Mouse (Mus musculus) erythroid progenitor cell, adult 5-6 weeks (primary cell): ENCODE measurements around the gene Drg1. TPM values are rescaled to one million over a fixed set of nuclear protein-coding genes. Genes with fewer than 3 reads are reported as not detected.
"Not testable (repeated sequence)": the region's sequence is repeated elsewhere in the genome, so short reads cannot be mapped to it uniquely, and the experiment has no call there.

Experiments
- ATAC-seq: replicated peaks from 2 replicates; pipeline ENCODE4 v1.8.0; 2016; ENCODE audit warnings: moderate number of reproducible peaks, mild to moderate bottlenecking, moderate TSS enrichment, inconsistent platforms; ENCODE audit not compliant: poor library complexity, low FRiP score, severe bottlenecking
- total RNA-seq, 2 experiments: library from RNA; stranded (forward) in 1 of 2; stranded (reverse) in 1 of 2; fragments of 150-400 nt in 1 of 2; fragments of 186-747, 209-891 nt in 1 of 2; gene quantifications; 2 replicates each; pipeline versions ENCODE4 v1.2.3 to v1.2.4; 2015 to 2017; ENCODE audit warnings: low replicate concordance in 2 of 2

Gene Drg1
- total RNA-seq, 2 experiments from 2014 or later, result 91.5 to 148 TPM

DNA sequence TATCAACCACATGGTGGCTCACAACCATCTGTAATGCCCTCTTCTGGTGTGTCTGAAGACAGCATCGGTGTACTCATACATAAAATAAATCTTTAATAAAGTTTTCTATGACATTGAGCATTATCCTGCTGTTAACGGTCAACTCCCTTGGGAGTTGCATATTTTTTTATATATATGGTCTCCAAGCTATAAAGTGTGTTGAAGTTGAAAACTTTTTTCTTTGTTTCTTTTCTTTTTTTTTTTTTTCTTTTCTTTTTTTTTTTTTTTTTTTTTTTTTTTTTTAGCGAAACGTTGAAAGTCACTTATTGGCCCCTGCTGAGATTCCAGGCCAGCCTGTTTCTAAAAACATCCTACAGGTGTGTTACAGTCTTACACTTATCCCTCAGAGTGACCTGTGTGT lies 32.5 kb downstream of the Drg1 start:
- ATAC-seq, result no peak

DNA sequence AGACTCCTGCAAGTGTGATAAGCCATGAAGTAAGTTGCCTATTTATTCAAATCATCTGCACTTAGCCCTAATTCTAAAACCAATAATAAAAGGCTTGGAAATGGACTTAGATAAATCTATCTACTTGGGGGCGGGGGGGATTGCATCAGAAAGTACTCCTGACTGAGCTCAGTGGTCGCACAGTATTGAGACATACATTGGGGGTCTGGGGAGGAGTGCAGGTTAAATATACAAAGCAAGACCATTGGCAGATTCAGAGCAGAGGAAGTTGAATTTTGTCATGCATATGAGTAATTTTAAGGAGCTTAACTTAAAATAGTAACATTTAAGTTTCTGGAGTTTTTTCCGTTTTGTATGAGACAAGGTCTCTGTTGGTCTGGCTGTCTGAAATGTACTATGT lies 34.0 kb downstream of the Drg1 start:
- no peak for ATAC-seq

DNA sequence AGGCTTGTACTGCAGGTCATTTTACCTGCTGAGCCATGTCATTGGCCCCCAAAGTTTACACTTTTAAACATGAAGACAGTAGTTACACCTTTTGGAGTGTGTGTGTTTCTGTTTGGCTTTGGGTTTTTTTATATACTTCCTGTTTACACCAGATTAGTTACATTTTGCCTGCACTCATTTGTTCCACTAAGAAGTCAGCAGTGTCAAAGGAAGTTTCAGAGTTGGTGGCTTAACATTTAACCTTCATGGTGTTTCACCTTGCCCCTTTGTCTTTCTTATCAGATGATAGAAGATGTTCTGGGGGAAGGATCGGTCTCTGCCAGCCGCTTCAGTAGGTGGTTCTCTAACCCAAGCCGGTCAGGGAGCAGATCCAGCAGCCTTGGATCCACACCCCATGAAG lies 39.1 kb downstream of the Drg1 start:
- no peak for ATAC-seq

DNA sequence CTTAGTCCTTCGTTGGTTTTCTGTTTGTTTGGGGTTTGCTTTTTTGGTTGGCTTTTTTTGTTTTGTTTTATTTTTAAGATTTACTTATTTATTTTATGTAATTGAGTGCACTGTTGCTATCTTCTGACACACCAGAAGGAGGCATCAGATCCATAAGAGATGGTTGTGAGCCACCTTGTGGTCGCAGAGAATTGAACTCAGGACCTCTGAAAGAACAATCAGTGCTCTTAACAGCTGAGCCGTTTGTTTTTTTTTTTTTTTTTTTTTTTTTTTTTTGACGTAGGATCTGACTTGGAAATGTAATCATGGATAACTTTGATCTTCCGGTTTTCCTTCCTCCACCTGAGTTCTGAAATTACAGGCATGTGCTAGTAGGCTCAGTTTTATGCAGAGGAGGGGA lies 43.1 kb downstream of the Drg1 start:
- ATAC-seq, result no peak

DNA sequence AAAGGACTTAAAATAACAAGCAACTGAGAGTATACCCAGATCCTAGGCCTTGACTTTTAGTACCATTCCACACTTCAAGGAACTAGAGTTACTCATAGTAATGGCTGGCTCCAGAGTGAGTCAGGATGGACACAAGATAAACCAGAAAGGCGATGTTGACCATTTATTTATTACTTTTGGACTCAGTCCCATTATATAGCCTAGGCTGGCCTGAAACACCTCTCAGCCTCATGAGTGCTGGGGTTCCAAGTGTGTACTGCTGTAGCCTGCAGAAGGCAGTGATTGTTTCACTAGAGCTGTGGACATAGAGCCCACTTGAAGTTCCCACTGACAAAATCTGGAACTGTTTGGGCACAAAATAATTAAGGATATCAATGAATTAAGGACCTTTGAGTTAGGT lies 53.7 kb downstream of the Drg1 start:
- no peak for ATAC-seq

DNA sequence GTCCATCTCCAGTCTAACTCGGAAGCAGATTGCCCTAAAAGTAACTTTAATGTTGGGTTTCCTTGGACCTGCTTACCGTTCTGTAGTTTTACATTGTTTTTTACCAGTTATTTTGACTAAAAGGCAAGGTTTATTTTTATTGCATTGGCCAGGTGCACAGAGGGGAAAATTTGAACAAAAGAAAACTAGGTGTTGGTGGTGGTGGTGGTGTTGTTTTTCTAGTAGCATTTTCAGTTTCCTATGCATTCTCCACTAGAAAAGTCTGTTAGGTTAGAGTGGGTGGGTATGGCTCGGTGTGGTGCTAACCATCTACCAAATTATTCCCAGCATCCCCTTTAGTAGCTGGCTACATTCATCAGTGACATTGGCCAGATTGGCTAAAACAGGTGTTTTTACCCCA lies 59.4 kb downstream of the Drg1 start:
- ATAC-seq, result no peak

DNA sequence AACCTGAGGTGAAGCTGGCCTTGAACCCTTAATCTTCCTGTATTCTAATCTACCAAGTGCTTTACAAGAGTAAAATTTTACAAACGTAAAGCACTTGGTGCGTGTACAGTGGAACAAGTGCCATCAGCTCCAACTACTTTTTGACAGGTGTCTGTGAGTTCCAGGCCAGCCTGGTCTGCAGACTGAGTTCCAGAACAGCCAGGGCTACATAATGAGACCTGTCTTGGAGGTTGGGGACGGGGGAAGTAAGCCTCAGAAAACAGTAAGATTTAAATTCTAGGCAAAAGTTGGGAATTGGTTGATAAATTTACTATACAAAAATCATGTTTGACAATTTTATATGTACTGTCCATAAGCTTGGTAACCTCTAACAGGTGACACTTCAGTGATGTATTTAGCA lies 61.0 kb downstream of the Drg1 start:
- ATAC-seq, result no peak

DNA sequence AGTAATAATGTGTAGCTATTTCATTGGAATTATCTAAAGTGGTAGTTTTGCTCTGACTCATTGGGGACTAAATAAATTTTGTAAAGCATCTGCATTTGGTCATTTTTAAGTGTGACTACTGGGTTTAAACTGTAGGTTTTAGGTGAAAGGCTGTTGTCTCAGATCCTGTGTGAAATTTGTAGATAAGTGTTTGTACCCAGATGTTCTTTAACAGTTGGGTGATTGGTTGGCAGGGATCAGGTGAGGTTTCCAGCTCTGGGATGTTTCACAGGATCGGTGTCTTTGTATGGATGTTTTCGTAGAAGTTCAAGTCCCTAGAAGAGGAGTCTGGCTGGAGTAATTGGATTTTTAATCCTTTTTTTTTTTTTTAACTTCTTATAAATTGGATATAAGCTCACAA lies 62.4 kb downstream of the Drg1 start:
- no peak for ATAC-seq

DNA sequence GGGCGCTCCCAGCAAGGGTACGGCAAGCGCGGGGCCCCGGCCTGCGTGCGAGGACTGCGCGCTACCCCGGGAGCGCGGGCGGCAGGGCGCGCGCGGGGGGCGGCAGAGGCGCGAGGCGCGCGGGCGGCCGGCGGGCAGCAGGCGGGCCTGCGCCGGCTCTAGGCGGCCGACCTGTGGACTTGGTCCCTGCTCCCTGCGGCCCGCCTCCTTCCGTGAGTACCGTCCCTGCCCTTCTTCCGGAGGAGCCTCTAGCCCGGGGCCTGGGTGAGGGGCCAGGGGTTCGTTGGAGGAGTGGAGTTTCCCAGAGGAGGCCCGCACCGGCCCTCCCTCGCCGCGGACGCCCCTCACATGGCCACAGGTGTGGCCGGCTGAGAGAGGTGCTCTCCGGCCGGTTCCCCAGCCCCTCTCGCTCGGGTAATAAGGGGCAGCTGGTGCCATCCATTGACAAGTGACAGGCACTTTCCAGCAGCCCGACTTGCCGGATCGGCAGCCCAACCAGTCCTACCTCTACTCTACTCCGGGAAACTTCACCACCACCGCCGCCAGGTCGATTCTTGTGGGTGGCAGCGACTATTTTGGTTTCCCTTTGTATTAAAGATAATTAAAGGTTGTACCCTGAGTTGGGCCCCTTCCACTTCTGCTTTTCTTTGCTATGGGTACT lies 63.3 kb downstream of the Drg1 start:
- ATAC-seq, result no peak

DNA sequence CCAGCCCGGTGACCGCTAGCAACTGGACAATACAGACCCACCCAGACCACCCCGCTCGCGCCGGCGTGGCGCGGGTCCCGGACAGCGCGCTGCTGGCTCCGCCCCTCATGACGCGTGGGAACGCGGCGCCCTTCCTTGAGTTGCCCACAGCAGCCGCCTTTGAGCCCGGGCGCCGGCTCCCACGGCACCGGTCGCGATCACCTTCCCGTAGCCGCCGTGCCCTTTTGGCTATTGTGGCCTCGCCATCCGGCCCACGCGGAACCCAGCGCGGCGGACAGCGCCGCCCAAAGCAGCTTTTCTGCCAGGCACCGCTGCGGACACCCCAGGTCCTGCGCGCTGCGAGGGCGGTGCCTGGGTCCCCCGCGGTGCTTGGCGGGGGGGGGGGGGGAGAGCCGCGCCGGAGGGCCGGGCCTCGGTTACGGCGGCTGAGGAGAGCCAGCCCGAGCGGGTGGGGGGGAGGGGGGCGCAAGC lies 63.9 kb downstream of the Drg1 start, which contains the start of gene Eif4enif1:
Eif4enif1 (plus strand) TSS at position 162 of the 471 bp plus-strand sequence.
- peak; percentile 54; the same call in 1 of the 2 replicates for ATAC-seq

DNA sequence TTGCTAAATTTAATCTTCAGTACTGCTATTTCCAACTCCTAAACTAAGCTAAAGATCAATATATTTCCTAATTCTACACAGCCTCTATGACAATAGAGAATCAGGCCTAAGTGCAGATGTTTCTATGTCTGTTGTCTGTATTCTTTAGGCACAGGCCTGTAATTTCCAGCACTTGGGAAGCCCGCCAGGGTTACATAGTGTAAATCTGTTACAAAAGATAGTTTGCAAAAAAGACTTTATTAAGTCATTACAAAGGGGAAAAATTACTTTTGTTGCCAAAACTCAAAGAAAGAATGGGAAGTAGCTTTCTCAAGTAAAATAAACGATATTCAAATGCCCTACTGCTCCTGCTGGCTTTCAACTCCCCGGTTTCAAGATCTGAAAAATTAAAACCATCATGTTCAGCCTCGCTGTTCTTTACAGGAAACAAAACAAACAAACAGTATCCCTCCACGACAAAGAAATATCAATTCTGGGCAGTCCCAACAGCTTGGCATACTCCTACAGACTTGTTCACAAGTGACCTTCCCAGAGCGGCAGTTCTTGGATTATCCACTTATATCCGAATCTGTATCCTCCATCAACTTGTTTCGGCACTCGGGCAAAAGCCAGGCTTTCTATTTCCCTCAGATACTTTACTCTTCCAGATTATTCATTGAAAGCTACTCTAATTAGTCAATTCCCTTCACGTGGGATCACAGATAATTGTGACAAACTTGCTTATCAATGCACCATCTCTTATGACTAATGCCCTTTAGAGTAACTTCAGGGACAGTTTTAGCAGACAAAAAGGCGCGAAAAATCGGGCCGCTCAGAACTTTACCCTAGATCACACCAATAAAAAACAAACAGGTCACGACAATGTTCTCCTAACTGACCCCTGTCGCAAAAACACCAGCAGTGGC lies 64.6 kb downstream of the Drg1 start:
- peak; percentile 7; the same call in 1 of the 2 replicates for ATAC-seq

DNA sequence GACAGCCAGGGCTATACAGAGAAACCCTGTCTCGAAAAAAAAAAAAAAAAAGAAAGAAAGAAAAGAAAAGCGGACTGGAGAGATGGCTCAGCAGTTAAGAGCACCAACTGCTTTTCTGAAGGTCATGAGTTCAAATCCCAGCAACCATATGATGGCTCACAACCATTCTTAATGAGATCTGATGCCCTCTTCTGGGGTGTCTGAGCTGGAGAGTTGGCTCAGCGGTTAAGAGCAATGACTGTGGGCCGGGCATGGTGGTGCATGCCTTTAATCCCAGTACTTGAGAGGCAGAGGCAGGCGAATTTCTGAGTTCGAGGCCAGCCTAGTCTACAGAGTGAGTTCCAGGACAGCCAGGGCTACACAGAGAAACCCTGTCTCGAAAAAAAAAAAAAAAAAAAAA lies 65.6 kb downstream of the Drg1 start:
- ATAC-seq, result not testable (repeated sequence)

DNA sequence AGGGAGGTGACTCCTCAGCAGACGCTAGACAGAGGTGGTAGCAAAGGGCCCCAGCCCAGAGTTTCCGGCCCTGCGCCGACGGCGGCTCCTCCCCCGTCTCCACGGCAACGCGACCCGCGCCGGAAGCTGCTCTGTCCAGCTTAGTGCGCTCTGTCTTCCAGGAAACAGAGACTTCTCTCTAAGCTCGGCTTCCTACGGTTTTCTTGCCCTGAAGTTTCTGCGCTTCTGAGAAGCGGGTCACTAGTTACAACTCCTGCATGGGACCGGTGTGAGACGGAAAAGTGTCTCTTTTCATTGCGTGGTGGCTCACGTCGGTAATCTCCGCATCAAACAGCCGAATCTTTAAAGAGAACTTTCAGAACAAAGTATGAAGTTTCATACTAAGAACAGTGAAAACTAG lies 72.9 kb downstream of the Drg1 start, which contains the start of gene Sfi1:
Sfi1 (minus strand) TSS at position 101 of the 400 bp plus-strand sequence.
- ATAC-seq, result no peak

DNA sequence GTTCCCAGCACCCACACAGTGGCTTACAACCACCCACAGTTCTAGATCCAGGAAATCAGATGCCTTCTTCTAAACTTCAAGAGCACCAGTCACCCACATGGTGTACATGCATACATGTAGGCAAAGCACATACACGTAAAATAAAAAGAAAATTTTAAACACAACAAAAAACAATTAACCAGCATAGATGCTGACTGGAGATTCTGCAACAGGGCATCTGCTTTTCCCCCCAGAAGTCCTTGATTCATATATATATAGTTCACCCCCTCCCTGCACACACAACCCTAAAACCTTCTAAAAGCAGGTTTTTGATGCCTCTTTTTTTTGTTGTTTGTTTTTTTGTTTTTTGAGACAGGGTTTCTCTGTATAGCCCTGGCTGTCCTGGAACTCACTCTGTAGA lies 83.5 kb downstream of the Drg1 start:
- ATAC-seq, result not testable (repeated sequence)

DNA sequence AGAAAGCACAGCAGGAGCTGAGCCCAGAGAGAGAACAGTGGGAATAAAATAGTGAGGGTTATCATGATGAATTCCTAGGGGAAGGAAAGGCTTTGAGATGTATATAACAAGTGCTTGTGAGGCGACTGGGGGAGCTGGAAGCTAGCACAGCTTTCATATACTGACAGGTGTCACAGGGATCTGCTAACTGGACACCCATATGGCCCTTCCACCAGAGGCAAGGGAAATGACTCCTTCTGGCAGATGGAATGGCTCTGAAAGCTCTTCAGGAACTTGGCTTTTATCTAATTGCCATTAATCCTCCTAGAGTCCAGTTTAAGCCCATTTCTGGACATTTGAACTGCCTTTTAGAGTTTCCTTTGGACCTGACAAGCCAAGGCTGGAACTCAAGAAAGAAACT lies 84.2 kb downstream of the Drg1 start:
- ATAC-seq, result not testable (repeated sequence)

DNA sequence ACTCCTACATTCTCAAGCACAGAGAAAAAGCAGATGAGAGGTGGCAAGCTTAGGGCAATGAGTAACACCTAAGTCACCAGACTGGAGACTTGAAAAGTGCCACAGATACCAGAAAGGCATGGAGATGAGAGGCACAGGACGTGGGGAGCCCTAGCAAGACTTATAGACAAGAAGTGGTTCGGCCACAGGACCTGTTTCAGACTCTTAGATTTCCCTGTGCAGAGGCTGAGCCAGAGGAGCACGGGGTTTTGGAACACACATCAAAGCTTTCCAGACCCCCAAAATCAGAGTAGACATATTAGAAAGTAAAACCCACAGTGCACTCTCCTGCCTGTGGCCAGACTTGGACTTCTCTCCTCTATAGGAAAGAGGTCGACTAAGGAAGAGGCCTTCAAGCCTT lies 85.0 kb downstream of the Drg1 start:
- 0 out of 2 replicates have a peak, but pooled peaks have one; percentile 2 for ATAC-seq

DNA sequence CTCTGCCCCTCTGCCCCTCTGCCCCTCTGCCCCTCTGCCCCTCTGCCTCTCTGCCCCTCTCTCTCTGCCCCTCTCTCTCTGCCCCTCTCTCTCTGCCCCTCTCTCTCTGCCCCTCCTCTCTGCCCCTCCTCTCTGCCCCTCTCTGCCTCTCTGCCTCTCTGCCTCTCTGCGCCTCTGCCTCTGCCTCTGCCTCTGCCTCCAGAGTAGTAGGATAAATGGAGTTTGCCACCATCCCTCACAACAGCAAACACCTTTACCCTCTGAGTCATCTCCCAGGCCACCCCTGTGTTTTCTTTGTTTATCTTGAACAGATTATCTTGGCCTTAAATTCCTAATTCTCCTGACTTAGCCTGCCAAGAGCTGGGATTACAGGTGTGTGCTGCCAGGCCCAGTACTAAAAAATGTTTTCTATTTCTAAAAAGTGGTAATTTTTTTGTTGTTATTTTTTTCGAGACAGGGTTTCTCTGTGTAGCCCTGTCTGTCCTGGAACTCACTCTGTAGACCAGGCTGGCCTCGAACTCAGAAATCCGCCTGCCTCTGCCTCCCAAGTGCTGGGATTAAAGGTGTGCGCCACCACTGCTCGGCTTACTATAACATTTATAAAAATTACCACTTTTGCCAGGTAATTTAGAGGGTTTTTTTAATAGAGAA lies 85.6 kb downstream of the Drg1 start:
- ATAC-seq, result not testable (repeated sequence)

DNA sequence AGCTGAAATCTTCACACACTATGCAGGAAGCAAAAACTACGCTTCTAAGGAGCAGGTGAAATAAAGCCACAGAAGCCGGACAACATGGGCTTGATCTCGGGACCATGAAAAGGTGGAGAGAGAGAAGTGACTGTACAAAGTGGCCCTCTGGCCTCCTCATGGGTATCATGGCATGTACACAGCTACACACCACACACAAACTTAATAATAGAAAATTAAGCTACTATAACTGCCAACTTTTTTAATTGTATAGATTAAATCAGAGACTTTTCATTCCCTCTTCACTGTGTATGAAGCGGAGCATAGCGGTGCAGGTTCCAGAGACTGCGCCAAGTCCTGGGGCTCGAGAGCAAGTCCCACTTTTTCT lies 86.5 kb downstream of the Drg1 start:
- ATAC-seq, result not testable (repeated sequence)

DNA sequence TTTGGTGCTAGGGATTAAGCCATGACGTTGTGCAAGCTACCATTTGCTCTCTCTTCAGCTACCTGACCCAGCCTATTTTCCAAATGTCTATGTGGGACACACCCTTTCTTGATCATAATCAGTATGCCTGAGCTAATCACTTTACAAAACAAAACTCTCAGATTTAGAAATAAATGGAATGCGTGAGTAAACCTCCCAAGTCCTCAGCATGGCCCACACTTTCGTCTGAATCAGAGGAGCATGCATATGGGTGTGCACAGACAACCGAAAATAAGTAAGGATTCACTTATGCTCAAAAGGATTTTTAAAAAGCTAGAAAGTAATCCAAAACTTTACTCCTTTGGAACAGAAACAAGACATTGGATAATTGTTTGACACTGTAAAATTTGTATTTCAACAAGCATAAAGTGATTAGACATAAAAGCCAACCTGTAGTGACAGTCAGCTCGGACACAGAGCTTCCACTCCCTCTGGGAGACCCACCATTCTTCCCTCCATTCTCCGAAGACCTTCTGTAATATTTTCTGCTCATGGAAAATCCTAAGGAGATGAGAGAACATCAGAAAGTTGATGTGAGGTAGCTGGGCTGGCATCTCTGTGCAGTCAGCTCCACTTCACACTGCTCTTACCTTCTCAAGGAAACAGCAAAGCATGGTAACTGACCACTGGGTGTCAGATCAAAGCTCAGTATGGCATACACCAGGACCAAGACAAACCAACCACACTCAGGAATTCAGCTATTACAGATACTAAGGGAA lies 87.1 kb downstream of the Drg1 start:
- ATAC-seq, result not testable (repeated sequence)
